ENCODE assay signal across 8 mouse cellular contexts in genomic region chr3:98061661-98062330, GRCm38 (mm10). TPM values are rescaled to one million over a fixed set of nuclear protein-coding genes. Genes with fewer than 3 reads are reported as not detected.
DNase-seq lines count a peak whose midpoint lies in the region; ATAC-seq and TF ChIP-seq lines count a peak whose summit lies in the region.

No protein-coding gene starts in this region.

- peak overlapping the region; percentile 38 for H3K4me2 ChIP-seq in limb, embryonic 12.5 days
- no peak overlapping the region for H3K4me2 ChIP-seq in stomach, embryonic 15.5 days

- H3K4me3 ChIP-seq in heart, embryonic 10.5 days, result no peak overlapping the region
- H3K4me3 ChIP-seq in limb, embryonic 12.5 days (replicated peaks), result no peak overlapping the region
- H3K4me3 ChIP-seq in stomach, embryonic 15.5 days (replicated peaks), result no peak overlapping the region
- H3K4me3 ChIP-seq in lung, adult 2 months (replicated peaks; ENCODE audit: extremely low read depth, low read depth, low read length), result no peak overlapping the region

- H3K9me3 ChIP-seq in heart, embryonic 10.5 days, result no peaks in the 10 kb centered on the region
- no peaks in the 10 kb centered on the region for H3K9me3 ChIP-seq in limb, embryonic 12.5 days
- H3K9me3 ChIP-seq in stomach, embryonic 15.5 days, result no peaks in the 10 kb centered on the region

- H3K27ac ChIP-seq in heart, embryonic 10.5 days, result peak overlapping the region; percentile 77
- peak overlapping the region; percentile 98 for H3K27ac ChIP-seq in limb, embryonic 12.5 days
- peak overlapping the region; percentile 95 for H3K27ac ChIP-seq in stomach, embryonic 15.5 days

- H3K27me3 ChIP-seq in heart, embryonic 10.5 days (ENCODE audit: insufficient read depth, poor library complexity, severe bottlenecking), result no peaks in the 10 kb centered on the region
- H3K27me3 ChIP-seq in limb, embryonic 12.5 days, result no peaks in the 10 kb centered on the region
- H3K27me3 ChIP-seq in stomach, embryonic 15.5 days (replicated peaks), result no peaks in the 10 kb centered on the region

- peaks cover 45% of the 10 kb centered on the region for H3K4me1 ChIP-seq in heart, embryonic 10.5 days
- peaks cover 98% of the 10 kb centered on the region for H3K4me1 ChIP-seq in limb, embryonic 12.5 days (replicated peaks)
- peaks cover 34% of the 10 kb centered on the region for H3K4me1 ChIP-seq in stomach, embryonic 15.5 days
- H3K4me1 ChIP-seq in lung, adult 2 months (ENCODE audit: control insufficient read depth, insufficient read depth, low read length), result peaks cover 31% of the 10 kb centered on the region

- no peak for ATAC-seq in limb, embryonic 12.5 days (ENCODE audit: insufficient number of reproducible peaks, insufficient read depth, low FRiP score, low TSS enrichment, low read depth)
- 0 out of 2 replicates have a peak, but pooled peaks have one; percentile 20 for ATAC-seq in stomach, embryonic 15.5 days (ENCODE audit: insufficient read depth, low FRiP score, low read depth)

- no peak for TF ChIP-seq POLR2A in lung, adult 2 months (IDR thresholded peaks at IDR 0.05; ENCODE audit: borderline replicate concordance, extremely low read depth, low read depth, low read length)

- peak overlapping the region; percentile 27; the same call in 1 of the 2 replicates for H3K9ac ChIP-seq in limb, embryonic 12.5 days (replicated peaks)
- H3K9ac ChIP-seq in stomach, embryonic 15.5 days, result no peak overlapping the region

- peaks cover 7% of the 10 kb centered on the region; the same call in 1 of the 2 replicates for H3K36me3 ChIP-seq in heart, embryonic 10.5 days
- H3K36me3 ChIP-seq in limb, embryonic 12.5 days, result peaks cover 11% of the 10 kb centered on the region
- H3K36me3 ChIP-seq in stomach, embryonic 15.5 days, result no peaks in the 10 kb centered on the region

- TF ChIP-seq CTCF in lung, adult 2 months (IDR thresholded peaks at IDR 0.05; ENCODE audit: insufficient read depth, low read length), result no peak

- no peak for DNase-seq in heart, embryonic 10.5 days (ENCODE audit: low spot score)
- DNase-seq in heart, postnatal 4 days, result no peak
- peak; percentile 32 for DNase-seq in retina, postnatal 1 day
- DNase-seq in retina, embryonic 14.5 days (ENCODE audit: low spot score), result no peak
- DNase-seq in lung, adult 2 months, result no peak
- no peak for DNase-seq in ovary, postnatal 36 days (ENCODE audit: low spot score)

- WGBS in heart, embryonic 10.5 days, result 28% methylated on average over 13 of the region's 13 CpGs
- WGBS in limb, embryonic 12.5 days, result 37% methylated on average over 13 of the region's 13 CpGs
- 40% methylated on average over 13 of the region's 13 CpGs for WGBS in stomach, embryonic 15.5 days
- 44% methylated on average over 13 of the region's 13 CpGs for WGBS in lung, adult 2 months

RNA-seq across cellular contexts. Expression of gene Notch2, which starts 48.5 kb away (rescaled TPM):
- polyA plus RNA-seq in heart, embryonic 10.5 days (2016; fragmentation: Nextera tagmentation; extraction: Ambion mirVana), result 11.2 and 16.8 TPM in 2 replicates
- total RNA-seq in heart, postnatal 4 days (2021), result 10 to 100 TPM; 38.5 to 40.1 TPM
- 35.7 and 41.6 TPM in 2 replicates for polyA plus RNA-seq in limb, embryonic 12.5 days (2016; fragmentation: Nextera tagmentation; extraction: Ambion mirVana)
- polyA plus RNA-seq in stomach, embryonic 15.5 days (2015; fragmentation: Nextera tagmentation; extraction: Ambion mirVana), result 21.4 and 24.7 TPM in 2 replicates
- polyA plus RNA-seq in lung, adult 2 months (2012; rRNA removed), result 43.0 and 48.7 TPM in 2 replicates
